Mouse (Mus musculus): ENCODE results near the gene Gm21876. TPM values are rescaled to one million over a fixed set of nuclear protein-coding genes. Genes with fewer than 3 reads are reported as not detected.
"Not testable (repeated sequence)": the region's sequence is repeated elsewhere in the genome, so short reads cannot be mapped to it uniquely, and the experiment has no call there.

Gene Gm21876
- not detected in 2 replicates for polyA plus RNA-seq (2015; fragmentation: Nextera tagmentation; extraction: Ambion mirVana)

DNA sequence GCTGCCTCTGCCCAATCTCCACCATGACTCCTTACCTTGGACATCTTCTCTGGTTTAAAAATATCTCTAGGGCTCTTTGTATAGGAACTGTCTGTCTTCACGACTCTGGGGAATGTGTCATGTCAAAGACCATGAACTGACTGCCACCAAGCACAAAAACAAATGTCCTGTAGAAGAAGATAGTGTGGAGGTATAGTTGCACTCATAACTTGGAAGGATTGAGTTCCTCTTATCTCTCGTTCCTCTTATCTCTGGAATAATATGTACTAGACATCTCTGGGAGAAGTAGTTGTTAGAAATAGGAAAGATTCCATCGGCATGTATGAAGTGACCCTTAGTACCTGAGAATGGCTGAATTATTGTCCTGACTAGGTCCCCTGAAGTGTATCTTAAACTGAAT lies at the start of gene Gm21876:
TSS of gene Gm21876 (minus strand) at position 101 of the 400 bp plus-strand sequence.
- WGBS, result 63% methylated on average over 3 of the region's 3 CpGs
- Histone ChIP-seq H3K9ac (no peak within 1 kb of the TSS), H3K4me2 (replicated peaks) (no peak within 1 kb of the TSS), H3K36me3 (no peaks in the 10 kb centered on the region), H3K27me3 (no peaks in the 10 kb centered on the region), H3K4me1 (no peaks in the 10 kb centered on the region), H3K9me3 (replicated peaks) (no peaks in the 10 kb centered on the region), H3K27ac (replicated peaks) (no peak within 1 kb of the TSS), H3K4me3 (replicated peaks) (no peak within 1 kb of the TSS)
- no peak for ATAC-seq (ENCODE audit: insufficient number of reproducible peaks, low FRiP score, low TSS enrichment, low read depth)

DNA sequence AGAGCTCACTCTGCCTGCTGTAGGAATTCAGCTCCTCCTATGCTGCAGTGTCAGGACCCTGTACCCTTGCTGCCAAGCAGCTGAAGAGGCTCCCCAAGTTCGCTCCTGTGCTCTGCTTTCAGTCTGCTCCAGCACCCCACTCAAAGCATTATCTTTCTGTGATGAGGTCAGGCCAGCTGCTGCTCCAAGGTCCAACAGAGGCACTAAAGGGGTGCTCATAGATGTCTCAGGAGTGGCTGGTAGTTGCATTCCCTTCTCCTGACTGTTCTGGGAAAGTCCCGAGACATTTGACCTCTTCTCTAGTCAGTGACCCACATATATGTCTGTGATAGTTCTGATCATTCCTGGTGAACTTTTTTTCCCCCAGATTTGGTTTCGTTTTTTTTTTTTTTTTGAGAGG lies 45.0 kb upstream of the Gm21876 start:
- Histone ChIP-seq H3K4me1 (no peaks in the 10 kb centered on the region), H3K27me3 (no peaks in the 10 kb centered on the region), H3K9me3 (replicated peaks) (no peaks in the 10 kb centered on the region), H3K9ac (no peak overlapping the region), H3K4me2 (replicated peaks) (no peak overlapping the region), H3K4me3 (replicated peaks) (no peak overlapping the region), H3K27ac (replicated peaks) (no peak overlapping the region), H3K36me3 (no peaks in the 10 kb centered on the region)
- ATAC-seq (ENCODE audit: insufficient number of reproducible peaks, low FRiP score, low TSS enrichment, low read depth), result no peak
- WGBS, result 65% methylated on average over 3 of the region's 3 CpGs

- not testable (repeated sequence) for H3K4me1 ChIP-seq; H3K27me3 ChIP-seq; H3K9ac ChIP-seq; ATAC-seq (ENCODE audit: insufficient number of reproducible peaks, low FRiP score, low TSS enrichment, low read depth); H3K36me3 ChIP-seq; H3K27ac ChIP-seq (replicated peaks); H3K4me2 ChIP-seq (replicated peaks); H3K9me3 ChIP-seq (replicated peaks); H3K4me3 ChIP-seq (replicated peaks)
- 92% methylated on average over 25 of the region's 25 CpGs for WGBS
These were observed 28.8 kb downstream of the Gm21876 start for GRCm38 (mm10) chrX:21146675-21147074.

Other genes with a start within 250 kb of the Gm21876 start
- gene Cfp, start 244.1 kb downstream of the Gm21876 start, polyA plus RNA-seq (2015; fragmentation: Nextera tagmentation; extraction: Ambion mirVana), result 7.7 and 8.1 TPM in 2 replicates
- gene Elk1, start 225.0 kb downstream of the Gm21876 start, polyA plus RNA-seq (2015; fragmentation: Nextera tagmentation; extraction: Ambion mirVana), result 14.1 and 15.3 TPM in 2 replicates
- gene Uxt, start 213.6 kb downstream of the Gm21876 start, polyA plus RNA-seq (2015; fragmentation: Nextera tagmentation; extraction: Ambion mirVana), result 52.2 and 56.1 TPM in 2 replicates
- gene Zfp182, start 113.3 kb downstream of the Gm21876 start, polyA plus RNA-seq (2015; fragmentation: Nextera tagmentation; extraction: Ambion mirVana), result 6.1 and 6.5 TPM in 2 replicates
- not detected in 2 replicates for gene Spaca5, start 107.2 kb downstream of the Gm21876 start, polyA plus RNA-seq (2015; fragmentation: Nextera tagmentation; extraction: Ambion mirVana)
- 1.8 and 2.5 TPM in 2 replicates for gene Zfp300, start 86.1 kb downstream of the Gm21876 start, polyA plus RNA-seq (2015; fragmentation: Nextera tagmentation; extraction: Ambion mirVana)
- gene Ssxa1, start 59.8 kb downstream of the Gm21876 start, polyA plus RNA-seq (2015; fragmentation: Nextera tagmentation; extraction: Ambion mirVana), result not detected in 2 replicates

Data from embryonic facial prominence, embryonic 15.5 days (tissue).